Mouse (Mus musculus) kidney, adult 2 months (tissue): ENCODE results near the gene Eef1a2.

Source experiments
- CTCF ChIP-seq: fragments of 200-500 bp; conservative IDR thresholded peaks from 2 replicates; pipeline ENCODE4 v1.5.1; 2011; ENCODE audit warnings: low read depth, mild to moderate bottlenecking, control low read depth, low read length, moderate library complexity, mixed read lengths; ENCODE audit not compliant: insufficient read depth, insufficient read length
- POLR2A ChIP-seq: fragments of 200-500 bp; IDR thresholded peaks from one replicate; pipeline ENCODE4 v1.6.1; 2011; ENCODE audit warnings: low read depth, low read length, control low read depth

- TF ChIP-seq CTCF (no peak), POLR2A (no peak)
Observed at GRCm38 (mm10) chr2:181159771-181160170, 3.0 kb upstream of the Eef1a2 start.
